Mouse (Mus musculus): ENCODE results near the gene Spef1. TPM values are rescaled to one million over a fixed set of nuclear protein-coding genes. Genes with fewer than 3 reads are reported as not detected.
A peak's percentile ranks its signal among the peaks of the same experiment; 100 is the strongest.

The Spef1 gene
- polyA plus RNA-seq, 1 experiment from 2014 or later = 12.2 TPM

DNA sequence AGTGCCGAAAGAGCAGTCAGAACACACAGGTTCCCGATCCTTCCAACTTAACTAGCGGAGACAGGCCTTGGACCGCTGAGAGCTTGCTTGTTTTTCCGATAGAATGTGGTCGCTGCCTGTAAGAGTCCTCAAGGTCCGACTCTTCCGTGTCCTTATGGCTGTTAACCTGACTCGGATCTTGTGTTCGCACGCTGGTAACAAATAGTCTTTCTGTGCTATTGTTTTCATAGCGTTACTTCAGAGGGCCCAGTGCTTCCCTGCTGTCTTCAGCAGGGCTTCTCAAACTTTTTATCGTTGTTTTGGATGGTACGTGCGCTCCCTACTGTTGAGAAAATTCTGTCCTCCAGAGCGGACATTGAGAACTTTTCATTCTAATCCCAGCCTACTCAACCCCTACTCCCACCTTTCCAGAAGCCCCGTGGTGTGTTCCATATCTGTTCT is 26.4 kb downstream of the Spef1 start:
- no peaks in the 10 kb centered on the region for H3K9me3 ChIP-seq (ENCODE audit: low read length)
- ATAC-seq (peak; percentile 4), DNase-seq (ENCODE audit: low spot score) (peak; percentile 70)
- H3K36me3 ChIP-seq (ENCODE audit: insufficient read depth, low read length) = no peaks in the 10 kb centered on the region
- no peaks in the 10 kb centered on the region for H3K4me1 ChIP-seq (ENCODE audit: insufficient read depth, low read depth, low read length)
- peak overlapping the region; percentile 83 for H3K27ac ChIP-seq (ENCODE audit: low read length)
- H3K27me3 ChIP-seq (replicated peaks; ENCODE audit: insufficient read depth, low read length) = no peaks in the 10 kb centered on the region
- peak overlapping the region; percentile 87 for H3K4me2 ChIP-seq (replicated peaks; ENCODE audit: low read depth, low read length)
- WGBS = 2% methylated on average over 17 of the region's 17 CpGs
- no peak for TF ChIP-seq EP300 (IDR thresholded peaks at IDR 0.05)
- TF ChIP-seq CTCF (IDR thresholded peaks at IDR 0.05) = peak; percentile 59
- H3K9ac ChIP-seq (replicated peaks; ENCODE audit: low read depth) = peak overlapping the region; percentile 44; the same call in 1 of the 2 replicates
- peak overlapping the region; percentile 67 for H3K4me3 ChIP-seq (ENCODE audit: low read depth, low read length)

DNA sequence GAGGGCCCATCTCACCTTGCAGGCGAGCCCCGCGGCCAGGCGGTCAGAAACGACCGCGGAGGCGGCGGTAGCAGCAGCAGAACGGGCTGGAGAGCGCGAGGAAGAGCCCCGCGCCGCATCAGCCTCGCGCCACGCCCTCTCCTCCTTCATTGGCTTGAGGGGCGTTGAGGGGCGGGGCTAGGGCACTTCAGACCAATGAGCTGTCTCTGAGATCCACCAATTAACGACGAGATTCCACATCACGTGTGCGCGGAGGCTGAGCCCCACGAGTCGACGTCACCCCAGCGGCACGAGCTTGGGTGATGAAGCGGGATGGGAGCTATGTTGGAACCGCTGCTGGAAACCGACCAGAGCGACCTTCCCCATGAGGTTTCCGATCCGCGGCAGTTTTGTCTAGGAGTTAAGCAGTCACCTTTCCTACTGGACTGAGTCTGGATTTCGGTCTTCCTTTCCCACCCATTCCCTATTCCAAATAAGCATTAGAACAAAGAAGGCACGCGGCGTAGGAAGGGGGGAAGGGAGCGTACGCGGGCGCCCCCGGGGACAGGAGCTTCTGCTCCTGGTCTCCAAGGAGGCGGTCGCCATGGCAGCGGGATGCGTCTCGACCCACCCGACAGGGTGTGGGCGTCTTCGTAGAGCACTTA is 27.0 kb downstream of the Spef1 start, which contains the start of gene 1700037H04Rik:
1700037H04Rik (minus strand) TSS at position 144 of the 644 bp plus-strand sequence.
- Histone ChIP-seq H3K9me3 (ENCODE audit: low read length) (no peaks in the 10 kb centered on the region), H3K4me1 (ENCODE audit: insufficient read depth, low read depth, low read length) (no peaks in the 10 kb centered on the region)
- DNase-seq (ENCODE audit: low spot score) = peak; percentile 99

DNA sequence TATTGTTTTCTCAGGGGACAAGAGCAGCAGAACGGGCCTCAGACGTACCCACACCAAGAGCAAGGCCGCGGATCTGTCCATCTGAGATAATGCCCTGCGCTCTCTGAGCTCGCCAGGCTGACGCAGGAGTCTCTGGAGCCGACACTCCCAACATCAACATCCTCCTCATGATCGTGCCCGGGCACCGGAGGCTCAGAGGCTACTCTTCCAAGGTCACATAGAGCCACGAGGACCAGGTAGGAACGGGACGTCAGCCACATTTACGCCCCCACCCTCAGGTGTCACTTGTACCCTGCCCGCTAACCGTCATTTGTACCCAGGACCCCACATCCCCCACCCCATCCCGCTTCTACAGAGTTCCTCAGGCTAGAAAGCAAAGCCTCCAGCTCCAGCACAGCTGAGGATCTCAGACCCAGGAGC is 27.6 kb downstream of the Spef1 start:
- DNase-seq (ENCODE audit: low spot score) = peak; percentile 67
- H3K4me2 ChIP-seq (replicated peaks; ENCODE audit: low read depth, low read length) = peak overlapping the region; percentile 98
- H3K9ac ChIP-seq (replicated peaks; ENCODE audit: low read depth) = peak overlapping the region; percentile 64
- no peaks in the 10 kb centered on the region for H3K36me3 ChIP-seq (ENCODE audit: insufficient read depth, low read length)
- no peaks in the 10 kb centered on the region for H3K9me3 ChIP-seq (ENCODE audit: low read length)
- no peaks in the 10 kb centered on the region for H3K4me1 ChIP-seq (ENCODE audit: insufficient read depth, low read depth, low read length)
- peak overlapping the region; percentile 79 for H3K27ac ChIP-seq (ENCODE audit: low read length)
- WGBS = under 1% methylated on average over 18 of the region's 18 CpGs
- ATAC-seq = peak; percentile 62
- no peaks in the 10 kb centered on the region for H3K27me3 ChIP-seq (replicated peaks; ENCODE audit: insufficient read depth, low read length)
- peak overlapping the region; percentile 67 for H3K4me3 ChIP-seq (ENCODE audit: low read depth, low read length)
- no peak for TF ChIP-seq CTCF (IDR thresholded peaks at IDR 0.05)
- no peak for TF ChIP-seq EP300 (IDR thresholded peaks at IDR 0.05)

More for the DNA sequence above, 27.0 kb downstream of the Spef1 start, which contains the start of gene 1700037H04Rik:
- TF ChIP-seq CTCF (IDR thresholded peaks at IDR 0.05) (no peak), EP300 (IDR thresholded peaks at IDR 0.05) (no peak)
- peak; percentile 98 for ATAC-seq
- Histone ChIP-seq H3K9ac (replicated peaks; ENCODE audit: low read depth) (peak within 1 kb of the TSS; percentile 64), H3K4me2 (replicated peaks; ENCODE audit: low read depth, low read length) (peak within 1 kb of the TSS; percentile 98), H3K27me3 (replicated peaks; ENCODE audit: insufficient read depth, low read length) (no peaks in the 10 kb centered on the region), H3K27ac (ENCODE audit: low read length) (peak within 1 kb of the TSS; percentile 83), H3K36me3 (ENCODE audit: insufficient read depth, low read length) (no peaks in the 10 kb centered on the region), H3K4me3 (ENCODE audit: low read depth, low read length) (peak within 1 kb of the TSS; percentile 67)
- WGBS = 0% methylated on average over 54 of the region's 54 CpGs

DNA sequence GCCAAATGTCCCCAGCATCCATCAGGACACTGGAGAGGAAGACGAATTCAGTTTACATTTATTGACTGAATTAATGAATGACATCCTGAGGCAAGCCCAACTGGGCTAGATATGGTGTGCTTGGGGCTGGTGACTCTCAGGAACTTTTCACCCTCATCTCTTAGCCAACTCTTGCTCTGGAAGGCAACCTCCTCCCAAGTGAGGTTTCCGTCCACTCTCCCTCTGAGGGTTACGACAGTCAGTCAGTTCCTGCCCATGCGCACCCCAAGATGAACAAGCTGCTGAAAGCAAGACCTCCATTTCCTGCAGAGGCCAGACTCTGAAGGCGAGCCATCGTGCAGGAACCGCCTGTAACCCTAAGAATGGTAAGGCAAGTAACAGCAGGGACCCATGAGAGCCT is 30.1 kb downstream of the Spef1 start:
- Histone ChIP-seq H3K4me3 (ENCODE audit: low read depth, low read length) (no peak overlapping the region), H3K27ac (ENCODE audit: low read length) (no peak overlapping the region), H3K4me1 (ENCODE audit: insufficient read depth, low read depth, low read length) (no peaks in the 10 kb centered on the region), H3K36me3 (ENCODE audit: insufficient read depth, low read length) (no peaks in the 10 kb centered on the region), H3K9ac (replicated peaks; ENCODE audit: low read depth) (no peak overlapping the region), H3K27me3 (replicated peaks; ENCODE audit: insufficient read depth, low read length) (no peaks in the 10 kb centered on the region), H3K4me2 (replicated peaks; ENCODE audit: low read depth, low read length) (no peak overlapping the region), H3K9me3 (ENCODE audit: low read length) (no peaks in the 10 kb centered on the region)
- TF ChIP-seq CTCF (IDR thresholded peaks at IDR 0.05) = no peak
- no peak for TF ChIP-seq EP300 (IDR thresholded peaks at IDR 0.05)
- WGBS = 86% methylated on average over 7 of the region's 7 CpGs
- no peak for ATAC-seq
- DNase-seq (ENCODE audit: low spot score) = no peak

DNA sequence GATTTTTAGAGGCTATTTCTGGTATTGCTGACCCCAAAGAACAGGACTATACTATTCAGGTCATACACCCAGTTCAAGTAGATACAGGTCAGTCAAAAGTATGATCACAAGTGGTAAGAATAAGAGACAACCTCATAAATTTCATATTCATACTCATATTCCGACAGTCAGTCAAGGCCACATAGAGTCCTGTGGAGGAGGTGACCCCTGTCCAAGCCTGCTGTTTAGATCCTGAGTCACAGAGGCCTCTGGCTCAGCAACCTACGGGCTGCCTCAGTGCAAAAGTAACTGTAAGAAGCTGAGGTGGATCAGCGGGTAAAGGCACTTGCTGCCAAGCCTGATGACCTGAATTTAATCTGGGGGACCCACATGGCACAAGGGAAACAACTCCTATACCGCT is 33.0 kb downstream of the Spef1 start:
- TF ChIP-seq EP300 (IDR thresholded peaks at IDR 0.05) (no peak), CTCF (IDR thresholded peaks at IDR 0.05) (no peak)
- Histone ChIP-seq H3K9me3 (ENCODE audit: low read length) (no peaks in the 10 kb centered on the region), H3K36me3 (ENCODE audit: insufficient read depth, low read length) (no peaks in the 10 kb centered on the region), H3K27ac (ENCODE audit: low read length) (no peak overlapping the region), H3K27me3 (replicated peaks; ENCODE audit: insufficient read depth, low read length) (no peaks in the 10 kb centered on the region), H3K9ac (replicated peaks; ENCODE audit: low read depth) (no peak overlapping the region), H3K4me2 (replicated peaks; ENCODE audit: low read depth, low read length) (no peak overlapping the region), H3K4me3 (ENCODE audit: low read depth, low read length) (no peak overlapping the region), H3K4me1 (ENCODE audit: insufficient read depth, low read depth, low read length) (no peaks in the 10 kb centered on the region)
- ATAC-seq = no peak
- 93% methylated on average over 4 of the region's 4 CpGs for WGBS
- DNase-seq (ENCODE audit: low spot score) = no peak

DNA sequence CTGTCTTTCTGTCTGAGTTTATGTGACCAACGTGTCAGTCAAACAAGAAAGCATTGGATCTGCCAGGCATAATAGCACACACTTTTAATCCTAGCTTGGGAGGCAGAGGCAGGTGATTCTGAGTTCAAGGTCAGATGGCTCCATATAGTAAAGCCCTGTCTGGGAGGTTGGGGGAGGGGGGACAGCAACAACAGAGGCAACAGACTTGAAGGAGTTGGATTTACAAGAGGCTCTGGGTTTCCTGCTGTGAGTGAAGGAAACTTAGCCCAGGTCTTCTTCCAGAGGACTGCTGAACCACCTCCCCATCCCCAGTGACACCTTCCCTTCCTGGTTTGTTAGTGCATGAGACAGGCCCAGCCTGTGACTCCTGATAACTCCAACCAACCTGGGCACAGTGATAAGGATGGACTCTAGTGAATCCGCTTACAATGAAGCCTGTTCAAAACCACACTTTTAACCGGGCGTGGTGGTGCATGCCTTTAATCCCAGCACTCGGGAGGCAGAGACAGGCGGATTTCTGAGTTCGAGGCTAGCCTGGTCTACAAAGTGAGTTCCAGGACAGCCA is 34.8 kb downstream of the Spef1 start:
- no peak overlapping the region for H3K4me3 ChIP-seq (ENCODE audit: low read depth, low read length)
- H3K27ac ChIP-seq (ENCODE audit: low read length) = no peak overlapping the region
- H3K9ac ChIP-seq (replicated peaks; ENCODE audit: low read depth) = no peak overlapping the region
- H3K27me3 ChIP-seq (replicated peaks; ENCODE audit: insufficient read depth, low read length) = no peaks in the 10 kb centered on the region
- H3K9me3 ChIP-seq (ENCODE audit: low read length) = no peaks in the 10 kb centered on the region
- H3K4me1 ChIP-seq (ENCODE audit: insufficient read depth, low read depth, low read length) = no peaks in the 10 kb centered on the region
- WGBS = 89% methylated on average over 6 of the region's 7 CpGs
- no peak for TF ChIP-seq EP300 (IDR thresholded peaks at IDR 0.05)
- TF ChIP-seq CTCF (IDR thresholded peaks at IDR 0.05) = no peak
- DNase-seq (ENCODE audit: low spot score) (no peak), ATAC-seq (no peak)
- no peak overlapping the region for H3K4me2 ChIP-seq (replicated peaks; ENCODE audit: low read depth, low read length)
- H3K36me3 ChIP-seq (ENCODE audit: insufficient read depth, low read length) = peaks cover 11% of the 10 kb centered on the region

Measured in lung, postnatal 0 days (tissue).